Mouse (Mus musculus): ENCODE data around the gene Lrrtm4.

The Lrrtm4 gene

GRCm38 (mm10) chr6:80018765-80019164, at the start of gene Lrrtm4:
Lrrtm4 (plus strand) TSS chr6:80018877.
- DNase-seq (ENCODE audit: inconsistent age in 2 of 2, low spot score in 1 of 2): peak in 1 of 2 experiments; percentile 38

GRCm38 (mm10) chr6:80019189-80019860, 648 bp downstream of the Lrrtm4 start:
- peak in 1 of 2 experiments; percentile 29 for DNase-seq (ENCODE audit: inconsistent age in 2 of 2, low spot score in 1 of 2)

GRCm38 (mm10) chr6:80019861-80020230, 1.2 kb downstream of the Lrrtm4 start:
- peak in 1 of 2 experiments; percentile 25 for DNase-seq (ENCODE audit: inconsistent age in 2 of 2, low spot score in 1 of 2)

GRCm38 (mm10) chr6:80056849-80057248, 38.2 kb downstream of the Lrrtm4 start:
- DNase-seq (ENCODE audit: inconsistent age in 2 of 2, low spot score in 1 of 2): no peak

GRCm38 (mm10) chr6:80078001-80078400, 59.3 kb downstream of the Lrrtm4 start:
- DNase-seq (ENCODE audit: inconsistent age in 2 of 2, low spot score in 1 of 2): no peak

- no peak for DNase-seq (ENCODE audit: inconsistent age in 2 of 2, low spot score in 1 of 2)
These were observed 60.6 kb downstream of the Lrrtm4 start for GRCm38 (mm10) chr6:80079290-80079689.

- no peak for DNase-seq (ENCODE audit: inconsistent age in 2 of 2, low spot score in 1 of 2)
These were observed 76.2 kb downstream of the Lrrtm4 start for GRCm38 (mm10) chr6:80094909-80095308.

GRCm38 (mm10) chr6:80105343-80105742, 86.7 kb downstream of the Lrrtm4 start:
- no peak for DNase-seq (ENCODE audit: inconsistent age in 2 of 2, low spot score in 1 of 2)

GRCm38 (mm10) chr6:80105843-80106242, 87.2 kb downstream of the Lrrtm4 start:
- DNase-seq (ENCODE audit: inconsistent age in 2 of 2, low spot score in 1 of 2): no peak

GRCm38 (mm10) chr6:80126419-80126818, 107.7 kb downstream of the Lrrtm4 start:
- no peak for DNase-seq (ENCODE audit: inconsistent age in 2 of 2, low spot score in 1 of 2)

- DNase-seq (ENCODE audit: inconsistent age in 2 of 2, low spot score in 1 of 2): no peak
These were observed 143.9 kb downstream of the Lrrtm4 start for GRCm38 (mm10) chr6:80162585-80162984.

- no peak for DNase-seq (ENCODE audit: inconsistent age in 2 of 2, low spot score in 1 of 2)
These were observed 163.2 kb downstream of the Lrrtm4 start for GRCm38 (mm10) chr6:80181916-80182315.

GRCm38 (mm10) chr6:80182353-80182752, 163.7 kb downstream of the Lrrtm4 start:
- DNase-seq (ENCODE audit: inconsistent age in 2 of 2, low spot score in 1 of 2): no peak

GRCm38 (mm10) chr6:80185489-80186113, 166.9 kb downstream of the Lrrtm4 start:
- no peak for DNase-seq (ENCODE audit: inconsistent age in 2 of 2, low spot score in 1 of 2)

GRCm38 (mm10) chr6:80186791-80187190, 168.1 kb downstream of the Lrrtm4 start:
- no peak for DNase-seq (ENCODE audit: inconsistent age in 2 of 2, low spot score in 1 of 2)

- no peak for DNase-seq (ENCODE audit: inconsistent age in 2 of 2, low spot score in 1 of 2)
These were observed 190.8 kb downstream of the Lrrtm4 start for GRCm38 (mm10) chr6:80209476-80209875.

- DNase-seq (ENCODE audit: inconsistent age in 2 of 2, low spot score in 1 of 2): no peak
These were observed 191.6 kb downstream of the Lrrtm4 start for GRCm38 (mm10) chr6:80210281-80210680.

- no peak for DNase-seq (ENCODE audit: inconsistent age in 2 of 2, low spot score in 1 of 2)
These were observed 242.9 kb downstream of the Lrrtm4 start for GRCm38 (mm10) chr6:80261595-80261994.

- no peak for DNase-seq (ENCODE audit: inconsistent age in 2 of 2, low spot score in 1 of 2)
These were observed 245.3 kb downstream of the Lrrtm4 start for GRCm38 (mm10) chr6:80263972-80264371.

- DNase-seq (ENCODE audit: inconsistent age in 2 of 2, low spot score in 1 of 2): no peak
These were observed 245.9 kb downstream of the Lrrtm4 start for GRCm38 (mm10) chr6:80264584-80264983.

GRCm38 (mm10) chr6:80265746-80266145, 247.1 kb downstream of the Lrrtm4 start:
- DNase-seq (ENCODE audit: inconsistent age in 2 of 2, low spot score in 1 of 2): no peak

- no peak for DNase-seq (ENCODE audit: inconsistent age in 2 of 2, low spot score in 1 of 2)
These were observed 268.3 kb downstream of the Lrrtm4 start for GRCm38 (mm10) chr6:80286968-80287367.

- DNase-seq (ENCODE audit: inconsistent age in 2 of 2, low spot score in 1 of 2): no peak
These were observed 283.2 kb downstream of the Lrrtm4 start for GRCm38 (mm10) chr6:80301871-80302270.

Data from adrenal gland, adult (tissue).